Mouse (Mus musculus) thymus, postnatal 25 days (tissue): ENCODE data around the gene Hspa1l.
"Not testable (repeated sequence)": the region's sequence is repeated elsewhere in the genome, so short reads cannot be mapped to it uniquely, and the experiment has no call there.

Experiments used
- DNase-seq: peaks from one replicate; pipeline ENCODE4 v3.0.0; 2022

Gene Hspa1l

GRCm38 (mm10) chr17:34972069-34972749 is at the start of gene Hspa1l, which contains the start of gene Hspa1a:
Gene Hspa1l (plus strand): TSS chr17:34972703.
Gene Hspa1a (minus strand): TSS chr17:34972156.
- peak; percentile 62 for DNase-seq

GRCm38 (mm10) chr17:34922939-34923338 is 49.6 kb upstream of the Hspa1l start:
- DNase-seq, result peak; percentile 37

- no peak for DNase-seq
Observed at GRCm38 (mm10) chr17:34924258-34924657, 48.2 kb upstream of the Hspa1l start.

- no peak for DNase-seq
Observed at GRCm38 (mm10) chr17:34927306-34928019, 45.0 kb upstream of the Hspa1l start.

- no peak for DNase-seq
Observed at GRCm38 (mm10) chr17:34928841-34929240, 43.7 kb upstream of the Hspa1l start.

- peak; percentile 93 for DNase-seq
Observed at GRCm38 (mm10) chr17:34931061-34931734, 41.3 kb upstream of the Hspa1l start, which contains the start of gene Neu1. Gene Neu1 (plus strand): TSS chr17:34931253.

- DNase-seq, result peak; percentile 60
Observed at GRCm38 (mm10) chr17:34931735-34932098, 40.8 kb upstream of the Hspa1l start.

- DNase-seq, result no peak
Observed at GRCm38 (mm10) chr17:34932287-34932686, 40.2 kb upstream of the Hspa1l start.

GRCm38 (mm10) chr17:34934031-34934430 is 38.5 kb upstream of the Hspa1l start:
- no peak for DNase-seq

- no peak for DNase-seq
Observed at GRCm38 (mm10) chr17:34934830-34935229, 37.7 kb upstream of the Hspa1l start.

GRCm38 (mm10) chr17:34937960-34938505 is 34.5 kb upstream of the Hspa1l start:
- no peak for DNase-seq

- no peak for DNase-seq
Observed at GRCm38 (mm10) chr17:34941344-34942041, 31.0 kb upstream of the Hspa1l start.

- no peak for DNase-seq
Observed at GRCm38 (mm10) chr17:34943128-34943815, 29.2 kb upstream of the Hspa1l start.

- DNase-seq, result no peak
Observed at GRCm38 (mm10) chr17:34944362-34944761, 28.1 kb upstream of the Hspa1l start.

- no peak for DNase-seq
Observed at GRCm38 (mm10) chr17:34946486-34947140, 25.9 kb upstream of the Hspa1l start.

GRCm38 (mm10) chr17:34947606-34948005 is 24.9 kb upstream of the Hspa1l start:
- DNase-seq, result no peak

- DNase-seq, result not testable (repeated sequence)
Observed at GRCm38 (mm10) chr17:34948721-34949552, 23.6 kb upstream of the Hspa1l start.

- DNase-seq, result no peak
Observed at GRCm38 (mm10) chr17:34949553-34949969, 22.9 kb upstream of the Hspa1l start.

- DNase-seq, result no peak
Observed at GRCm38 (mm10) chr17:34950514-34951455, 21.7 kb upstream of the Hspa1l start.
